Mouse (Mus musculus) liver, embryonic 11.5 days (tissue): ENCODE measurements around the gene Scml4. TPM values are rescaled to one million over a fixed set of nuclear protein-coding genes. Genes with fewer than 3 reads are reported as not detected.

Source experiments
- ATAC-seq: fragments of 200-750 bp; cut with Nextera tagmentation; replicated peaks from 2 replicates; pipeline ENCODE4 v1.8.0; 2017; ENCODE audit warnings: moderate number of reproducible peaks, mild to moderate bottlenecking, moderate TSS enrichment, moderate library complexity; ENCODE audit not compliant: low FRiP score
- DNase-seq: peaks from one replicate; pipeline ENCODE4 v3.0.0-alpha.2; 2017; ENCODE audit warnings: low spot score
- H3K27ac ChIP-seq: fragments of 300-500 bp; sonication (generic); 2 replicates; pipeline ENCODE4 v1.5.1; 2014; ENCODE audit warnings: mild to moderate bottlenecking, low read depth, low read length, control low read depth
- H3K27me3 ChIP-seq: fragments of 300-500 bp; sonication (generic); replicated peaks from 2 replicates; pipeline ENCODE4 v1.6.1; 2014; ENCODE audit warnings: low read length, mixed read lengths; ENCODE audit not compliant: control insufficient read depth, insufficient read depth
- H3K36me3 ChIP-seq: fragments of 300-500 bp; sonication (generic); 2 replicates; pipeline ENCODE4 v1.6.1; 2014; ENCODE audit warnings: mild to moderate bottlenecking, low read length, moderate library complexity, mixed read lengths; ENCODE audit not compliant: control insufficient read depth, insufficient read depth
- H3K4me1 ChIP-seq: fragments of 300-500 bp; sonication (generic); replicated peaks from 2 replicates; pipeline ENCODE4 v1.6.1; 2014; ENCODE audit warnings: low read length, mixed read lengths; ENCODE audit not compliant: control insufficient read depth, insufficient read depth
- H3K4me2 ChIP-seq: fragments of 300-500 bp; sonication (generic); 2 replicates; pipeline ENCODE4 v1.6.1; 2014; ENCODE audit warnings: mild to moderate bottlenecking, control low read depth, moderate library complexity
- H3K4me3 ChIP-seq: fragments of 300-500 bp; sonication (generic); 2 replicates; pipeline ENCODE4 v1.5.1; 2014; ENCODE audit warnings: low read depth, low read length, control low read depth
- H3K9ac ChIP-seq: fragments of 300-500 bp; sonication (generic); 2 replicates; pipeline ENCODE4 v1.6.1; 2014; ENCODE audit warnings: low read depth, low read length, control low read depth
- H3K9me3 ChIP-seq: fragments of 300-500 bp; sonication (generic); 2 replicates; pipeline ENCODE4 v1.6.1; 2016; ENCODE audit warnings: low read length, inconsistent platforms, mixed read lengths; ENCODE audit not compliant: control insufficient read depth
- WGBS: fragments of 180-500 bp; shearing (Covaris S2); extraction: QIAGEN DNeasy Blood & Tissue Kit; methylation state at CpG from one replicate; pipeline ENCODE4 v1.1.7; 2014; 5-methylcytosine and 5-hydroxymethylcytosine counted together
- polyA plus RNA-seq: library from polyadenylated mRNA; unstranded; fragments of >200 nt; fragmentation: Nextera tagmentation; extraction: Ambion mirVana; gene quantifications from 2 replicates; pipeline ENCODE4 v1.2.1, GENCODE M21; 2014

Gene Scml4
- polyA plus RNA-seq, 1 experiment from 2014 or later = 0.40 TPM

DNA sequence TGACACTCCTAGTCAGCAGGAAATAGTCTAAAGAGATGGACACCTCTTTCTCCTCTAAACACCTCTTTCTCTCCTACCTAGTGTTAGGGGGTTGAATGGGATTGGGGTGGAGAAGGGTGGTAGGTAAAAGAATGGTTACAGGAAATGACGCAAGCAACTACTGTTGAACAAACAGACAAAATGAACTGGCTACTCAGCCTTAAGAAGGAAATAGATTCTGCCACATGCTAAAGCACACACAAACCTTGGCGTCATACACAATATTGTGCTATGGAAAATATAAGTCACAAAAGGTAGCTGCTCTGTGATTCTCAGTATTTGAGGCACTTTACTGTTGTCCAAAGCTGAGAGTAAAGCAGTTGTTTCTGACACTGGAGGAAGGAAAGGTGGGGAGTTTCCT is 21.4 kb upstream of the Scml4 start:
- Histone ChIP-seq H3K4me1 (no peaks in the 10 kb centered on the region), H3K9me3 (no peaks in the 10 kb centered on the region), H3K4me2 (no peak overlapping the region), H3K27me3 (no peaks in the 10 kb centered on the region), H3K27ac (no peak overlapping the region), H3K9ac (no peak overlapping the region), H3K4me3 (no peak overlapping the region), H3K36me3 (peaks cover 8% of the 10 kb centered on the region)
- ATAC-seq = no peak
- DNase-seq = no peak
- WGBS = 92% methylated on average over 2 of the region's 2 CpGs

- no peak for DNase-seq
- Histone ChIP-seq H3K9me3 (no peaks in the 10 kb centered on the region), H3K9ac (no peak overlapping the region), H3K27me3 (no peaks in the 10 kb centered on the region), H3K4me1 (no peaks in the 10 kb centered on the region), H3K4me2 (no peak overlapping the region), H3K4me3 (no peak overlapping the region), H3K27ac (no peak overlapping the region), H3K36me3 (peaks cover 2% of the 10 kb centered on the region)
- no peak for ATAC-seq
- WGBS = 92% methylated on average over 11 of the region's 11 CpGs
Measured at GRCm38 (mm10) chr10:42840036-42840435, 20.1 kb upstream of the Scml4 start.

- WGBS = 53% methylated on average over 16 of the region's 16 CpGs
- ATAC-seq = no peak
- Histone ChIP-seq H3K9me3 (no peaks in the 10 kb centered on the region), H3K27ac (no peak overlapping the region), H3K4me3 (no peak overlapping the region), H3K4me1 (no peaks in the 10 kb centered on the region), H3K36me3 (no peaks in the 10 kb centered on the region), H3K9ac (no peak overlapping the region), H3K4me2 (no peak overlapping the region), H3K27me3 (no peaks in the 10 kb centered on the region)
- DNase-seq = peak; percentile 51
Measured at GRCm38 (mm10) chr10:42841531-42842195, 18.5 kb upstream of the Scml4 start.

DNA sequence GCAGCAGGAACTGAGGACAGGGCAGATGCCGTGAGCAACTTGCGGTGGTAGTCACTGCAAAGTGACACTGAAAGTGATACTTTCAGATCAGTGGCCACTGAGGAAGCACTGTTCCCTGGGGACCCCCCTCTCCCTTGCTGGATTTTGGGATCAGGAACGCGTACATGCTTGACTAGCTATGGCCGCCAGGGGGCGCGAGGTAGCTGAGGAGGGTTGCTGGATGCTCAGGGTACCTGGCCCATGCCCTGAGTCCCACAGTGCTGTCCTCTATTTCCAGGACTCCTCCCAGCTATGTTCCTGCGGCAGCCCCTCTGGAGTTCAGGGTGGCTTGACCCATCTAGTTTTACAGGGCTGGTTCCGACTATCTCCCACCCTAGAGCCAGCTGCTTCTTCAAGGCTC is 17.8 kb upstream of the Scml4 start:
- Histone ChIP-seq H3K27ac (no peak overlapping the region), H3K27me3 (no peaks in the 10 kb centered on the region), H3K9me3 (no peaks in the 10 kb centered on the region), H3K4me2 (no peak overlapping the region), H3K4me3 (no peak overlapping the region), H3K36me3 (no peaks in the 10 kb centered on the region), H3K9ac (no peak overlapping the region), H3K4me1 (no peaks in the 10 kb centered on the region)
- 13% methylated on average over 9 of the region's 9 CpGs for whole genome bisulfite sequencing
- DNase-seq (peak; percentile 69), ATAC-seq (peak; percentile 49; the same call in 1 of the 2 replicates)

DNA sequence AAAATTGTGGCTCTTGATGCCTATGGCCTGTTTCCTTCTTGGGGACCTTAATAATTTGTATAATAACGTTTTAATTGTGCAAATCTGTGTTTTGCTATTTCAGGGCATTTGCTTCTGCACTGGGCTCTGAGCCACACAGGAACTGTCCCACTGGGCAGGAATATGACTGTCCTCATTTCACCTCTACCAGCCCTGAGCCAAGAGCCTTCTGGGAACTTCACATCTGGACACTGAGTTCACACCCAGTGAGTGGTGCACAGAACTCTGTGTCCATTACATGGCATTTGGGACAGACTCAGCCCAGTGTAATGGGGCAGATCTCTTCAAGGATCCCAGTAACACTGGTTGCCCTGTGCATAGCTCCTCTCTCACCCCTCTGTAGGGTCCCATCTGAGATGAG is 16.8 kb upstream of the Scml4 start:
- Histone ChIP-seq H3K27ac (no peak overlapping the region), H3K36me3 (no peaks in the 10 kb centered on the region), H3K27me3 (no peaks in the 10 kb centered on the region), H3K9ac (no peak overlapping the region), H3K4me3 (no peak overlapping the region), H3K4me1 (no peaks in the 10 kb centered on the region), H3K9me3 (no peaks in the 10 kb centered on the region), H3K4me2 (no peak overlapping the region)
- 47% methylated on average over 1 of the region's 1 CpGs for WGBS
- DNase-seq = no peak
- ATAC-seq = no peak

GRCm38 (mm10) chr10:42845480-42845879 is 14.7 kb upstream of the Scml4 start:
- H3K4me3 ChIP-seq = no peak overlapping the region
- no peaks in the 10 kb centered on the region for H3K27me3 ChIP-seq
- H3K4me2 ChIP-seq = no peak overlapping the region
- H3K9me3 ChIP-seq = no peaks in the 10 kb centered on the region
- 43% methylated on average over 1 of the region's 1 CpGs for WGBS
- ATAC-seq (no peak), DNase-seq (no peak)
- no peaks in the 10 kb centered on the region for H3K4me1 ChIP-seq
- H3K36me3 ChIP-seq = no peaks in the 10 kb centered on the region
- no peak overlapping the region for H3K9ac ChIP-seq
- no peak overlapping the region for H3K27ac ChIP-seq

GRCm38 (mm10) chr10:42848179-42849080 is 11.7 kb upstream of the Scml4 start:
- Histone ChIP-seq H3K36me3 (no peaks in the 10 kb centered on the region), H3K4me2 (no peak overlapping the region), H3K4me1 (no peaks in the 10 kb centered on the region), H3K9ac (no peak overlapping the region), H3K27ac (no peak overlapping the region), H3K4me3 (no peak overlapping the region), H3K27me3 (no peaks in the 10 kb centered on the region), H3K9me3 (no peaks in the 10 kb centered on the region)
- WGBS = 80% methylated on average over 13 of the region's 13 CpGs
- no peak for ATAC-seq
- DNase-seq = no peak

DNA sequence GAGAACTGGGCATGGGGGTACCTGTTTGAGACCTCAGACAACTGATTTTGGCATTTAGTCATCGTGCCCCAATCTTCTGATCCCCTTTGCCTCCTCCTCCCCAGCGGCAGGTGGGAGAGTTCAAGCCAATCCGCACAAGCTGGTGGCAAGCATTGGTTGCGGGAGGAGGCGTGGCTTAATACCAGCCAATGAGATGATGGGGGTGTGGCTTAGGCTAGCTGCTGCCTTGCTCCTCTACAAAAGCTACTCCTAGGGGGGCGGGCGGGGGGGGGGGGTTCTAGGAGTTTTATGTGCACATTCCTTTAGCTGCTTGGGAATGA is 11.1 kb upstream of the Scml4 start:
- ATAC-seq (no peak), DNase-seq (no peak)
- 74% methylated on average over 7 of the region's 7 CpGs for WGBS
- Histone ChIP-seq H3K9ac (no peak overlapping the region), H3K27me3 (no peaks in the 10 kb centered on the region), H3K4me1 (no peaks in the 10 kb centered on the region), H3K9me3 (no peaks in the 10 kb centered on the region), H3K4me2 (no peak overlapping the region), H3K27ac (no peak overlapping the region), H3K4me3 (no peak overlapping the region), H3K36me3 (no peaks in the 10 kb centered on the region)

DNA sequence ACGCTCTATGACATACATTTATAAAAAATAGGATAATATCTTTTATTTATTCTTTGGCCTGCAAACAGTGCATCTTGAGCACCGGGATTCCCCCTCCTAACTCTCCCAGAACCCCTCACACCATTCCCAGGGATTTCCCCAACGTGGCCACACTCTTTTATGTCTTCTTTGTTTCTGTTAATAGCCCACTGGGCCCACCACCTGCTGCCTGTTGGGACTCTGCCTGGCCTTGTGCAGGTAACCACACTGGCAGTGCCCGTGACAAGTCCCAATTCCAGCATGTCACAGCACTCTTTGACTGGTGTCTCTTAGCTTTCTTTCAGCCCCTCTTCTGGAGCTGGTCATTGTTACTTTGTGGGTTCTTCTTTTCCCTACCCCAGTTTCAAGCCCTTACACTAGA is 5.3 kb upstream of the Scml4 start:
- Histone ChIP-seq H3K9ac (no peak overlapping the region), H3K36me3 (no peaks in the 10 kb centered on the region), H3K4me1 (no peaks in the 10 kb centered on the region), H3K27me3 (no peaks in the 10 kb centered on the region), H3K4me3 (no peak overlapping the region), H3K4me2 (no peak overlapping the region), H3K9me3 (no peaks in the 10 kb centered on the region), H3K27ac (no peak overlapping the region)
- ATAC-seq (no peak), DNase-seq (no peak)
- WGBS = 64% methylated on average over 4 of the region's 4 CpGs
